Mouse (Mus musculus) cerebellum, postnatal 36 days (tissue): ENCODE measurements around the gene Hid1.
A peak's percentile ranks its signal among the peaks of the same experiment; 100 is the strongest.

Source experiments
- DNase-seq, 2 experiments: peaks; one replicate each; pipeline ENCODE4 v3.0.0; 2021 to 2022; ENCODE audit warnings: mixed read lengths in 2 of 2

The Hid1 gene

DNA sequence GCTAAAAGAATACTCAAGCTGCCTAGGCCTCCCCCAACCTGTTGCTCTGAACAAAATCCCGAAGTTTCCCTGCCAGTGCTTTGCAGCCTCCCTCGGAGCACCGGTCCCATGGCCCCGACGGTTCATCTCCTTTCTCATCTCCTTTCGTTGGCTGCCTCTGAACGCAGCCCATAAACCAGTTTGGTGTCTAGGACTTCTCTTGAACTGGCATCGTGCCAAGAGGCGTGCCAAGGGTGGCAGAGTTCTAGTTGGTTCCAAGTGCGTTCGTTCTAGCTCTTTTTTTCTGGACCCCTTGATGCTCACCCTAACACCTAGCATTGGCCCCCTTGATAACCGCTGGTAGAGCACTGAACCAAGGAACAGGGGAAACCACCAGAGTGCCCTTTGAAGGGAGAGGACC lies 32.3 kb downstream of the Hid1 start:
- DNase-seq = no peak

DNA sequence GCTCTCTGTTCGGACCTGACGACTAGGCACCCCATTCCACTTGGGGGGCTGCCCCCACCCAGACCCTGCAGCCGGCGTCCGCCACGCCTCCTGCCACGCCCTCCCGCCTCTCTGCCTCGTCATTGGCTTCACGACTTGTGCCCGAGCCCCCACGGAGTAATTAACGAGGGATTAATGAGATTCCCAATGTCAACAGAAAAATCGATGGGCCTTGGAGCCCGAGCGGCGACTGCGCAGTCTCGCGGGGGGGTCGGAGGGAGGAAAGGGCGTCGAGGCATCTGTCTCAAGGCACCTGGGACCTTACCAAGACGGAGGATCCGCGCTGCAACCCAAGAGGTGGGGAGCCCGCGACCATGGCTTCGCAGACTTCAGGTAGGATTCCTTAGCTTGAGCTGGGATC lies 33.0 kb downstream of the Hid1 start, which contains the start of gene Otop3:
Gene Otop3, plus strand, starts transcription at position 201 of the 400 bp plus-strand sequence.
- no peak for DNase-seq

DNA sequence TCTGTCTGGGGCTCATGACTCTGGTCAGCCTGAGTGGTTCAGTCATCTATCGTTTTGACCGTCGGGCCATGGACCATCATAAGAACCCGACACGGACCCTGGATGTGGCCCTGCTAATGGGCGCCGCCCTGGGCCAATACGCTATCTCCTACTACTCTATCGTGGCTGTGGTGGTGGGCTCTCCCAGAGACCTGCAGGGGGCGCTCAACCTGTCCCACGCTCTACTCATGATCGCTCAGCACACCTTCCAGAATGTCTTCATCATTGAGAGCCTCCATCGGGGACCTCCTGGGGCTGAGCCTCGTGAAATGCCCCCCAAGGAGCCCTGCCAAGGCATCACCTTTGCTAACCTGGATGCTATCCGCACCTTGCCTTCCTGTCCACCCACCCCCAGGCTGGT lies 38.2 kb downstream of the Hid1 start:
- DNase-seq = no peak

DNA sequence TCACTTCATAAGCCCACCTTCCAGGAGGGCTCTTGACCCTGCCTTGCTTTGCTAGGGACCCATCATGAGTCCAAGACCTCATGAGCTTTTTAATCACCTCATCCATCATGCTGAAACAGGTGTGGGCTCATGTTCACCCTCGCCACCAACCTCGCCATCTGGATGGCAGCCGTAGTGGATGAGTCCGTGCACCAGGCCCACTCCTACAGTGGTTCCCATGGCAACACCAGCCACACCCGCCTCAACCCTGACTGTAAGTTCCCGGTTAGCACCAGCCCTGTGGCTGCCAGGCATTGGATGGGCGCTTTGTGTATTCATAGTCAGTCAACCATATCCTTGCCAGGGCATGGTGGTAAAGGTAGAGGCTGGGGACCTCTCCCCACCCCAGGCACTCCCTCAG lies 40.8 kb downstream of the Hid1 start:
- no peak for DNase-seq

DNA sequence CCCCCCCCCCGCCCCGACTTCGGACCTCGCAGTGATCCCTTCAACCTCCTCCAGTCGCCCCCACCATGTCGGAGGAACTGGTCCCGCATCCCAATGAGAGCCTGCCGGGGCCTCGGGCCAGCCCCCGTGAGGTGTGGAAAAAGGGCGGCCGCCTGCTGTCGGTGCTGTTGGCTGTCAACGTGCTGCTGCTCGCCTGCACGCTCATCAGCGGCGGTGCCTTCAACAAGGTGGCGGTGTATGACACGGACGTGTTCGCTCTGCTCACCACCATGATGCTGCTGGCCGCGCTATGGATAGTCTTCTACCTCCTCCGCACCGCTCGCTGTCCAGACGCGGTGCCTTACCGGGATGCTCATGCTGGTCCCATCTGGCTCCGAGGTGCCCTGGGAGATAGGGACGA lies 44.2 kb downstream of the Hid1 start:
- DNase-seq = no peak

DNA sequence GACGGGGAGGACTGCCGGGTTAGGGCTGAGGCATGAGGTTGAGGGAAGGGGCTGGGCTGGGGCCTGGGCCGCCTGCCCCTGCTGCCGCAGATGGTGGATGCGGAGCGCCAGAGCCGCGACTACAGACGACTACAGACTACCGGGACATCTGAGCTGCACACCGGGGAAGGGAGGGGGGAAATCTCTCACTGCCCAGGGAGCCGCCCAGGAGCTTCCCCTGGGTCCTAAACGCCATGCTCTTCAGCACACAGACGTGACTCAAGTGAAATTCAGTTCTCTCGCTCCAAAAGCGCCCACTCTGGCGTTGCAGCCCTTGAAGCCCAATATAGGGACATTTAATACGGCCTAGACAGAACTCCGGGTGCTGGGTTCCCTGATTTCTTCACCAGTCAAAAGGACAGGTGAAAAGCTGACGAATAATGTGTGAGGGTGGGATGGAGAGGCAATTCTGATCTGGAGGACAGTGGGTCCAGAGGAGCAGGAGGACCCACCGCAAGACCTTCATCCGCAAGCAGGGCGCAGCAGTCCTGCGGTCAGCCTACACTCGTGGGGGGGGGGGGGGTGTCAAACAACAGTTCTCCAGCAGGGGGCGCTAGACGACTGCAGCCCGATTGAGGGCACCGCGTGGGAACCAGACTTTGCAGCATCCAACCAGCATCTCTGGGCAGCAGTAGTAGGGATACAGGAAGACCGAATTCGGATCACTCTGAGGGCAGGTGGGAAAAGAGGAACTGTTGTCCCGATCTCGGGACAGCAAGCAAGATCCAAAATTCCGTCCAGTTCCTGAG lies 45.5 kb downstream of the Hid1 start, which contains the start of gene Ush1g:
Gene Ush1g, minus strand, starts transcription at position 136 of the 788 bp plus-strand sequence.
- DNase-seq = peak; percentile 65 to 71

DNA sequence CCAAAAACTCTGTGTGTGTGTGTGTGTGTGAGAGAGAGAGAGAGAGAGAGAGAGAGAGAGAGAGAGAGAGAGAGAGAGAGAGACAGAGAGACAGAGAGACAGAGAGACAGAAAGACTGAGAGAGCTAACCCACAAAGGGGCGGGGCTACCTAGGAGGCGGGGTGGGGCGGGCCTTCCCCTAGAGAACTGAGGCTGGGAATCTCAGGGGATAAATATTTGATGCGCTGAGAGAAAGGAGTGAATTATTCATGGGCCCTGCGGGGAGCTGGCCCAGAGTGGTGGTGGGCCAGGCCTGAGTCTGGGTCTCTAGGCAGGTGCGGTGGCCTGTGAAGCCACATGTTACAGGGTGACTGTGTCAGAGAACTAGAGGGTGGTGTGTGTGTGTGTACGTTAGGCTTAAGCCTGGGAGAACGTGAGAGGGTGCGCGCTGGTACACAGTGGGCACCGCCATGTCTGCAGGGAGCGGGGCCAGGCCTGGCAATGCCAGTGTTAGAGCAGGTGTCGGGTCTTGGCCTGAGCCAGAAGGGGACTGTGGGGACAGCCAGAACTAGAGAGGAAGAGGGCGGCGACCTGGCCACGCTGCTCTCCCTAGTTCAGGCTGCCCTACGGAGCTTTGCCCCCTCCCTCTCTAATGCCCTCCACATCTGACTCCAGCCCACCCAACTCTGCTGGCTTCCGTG lies 47.7 kb downstream of the Hid1 start:
- peak; percentile 35 to 51 for DNase-seq

DNA sequence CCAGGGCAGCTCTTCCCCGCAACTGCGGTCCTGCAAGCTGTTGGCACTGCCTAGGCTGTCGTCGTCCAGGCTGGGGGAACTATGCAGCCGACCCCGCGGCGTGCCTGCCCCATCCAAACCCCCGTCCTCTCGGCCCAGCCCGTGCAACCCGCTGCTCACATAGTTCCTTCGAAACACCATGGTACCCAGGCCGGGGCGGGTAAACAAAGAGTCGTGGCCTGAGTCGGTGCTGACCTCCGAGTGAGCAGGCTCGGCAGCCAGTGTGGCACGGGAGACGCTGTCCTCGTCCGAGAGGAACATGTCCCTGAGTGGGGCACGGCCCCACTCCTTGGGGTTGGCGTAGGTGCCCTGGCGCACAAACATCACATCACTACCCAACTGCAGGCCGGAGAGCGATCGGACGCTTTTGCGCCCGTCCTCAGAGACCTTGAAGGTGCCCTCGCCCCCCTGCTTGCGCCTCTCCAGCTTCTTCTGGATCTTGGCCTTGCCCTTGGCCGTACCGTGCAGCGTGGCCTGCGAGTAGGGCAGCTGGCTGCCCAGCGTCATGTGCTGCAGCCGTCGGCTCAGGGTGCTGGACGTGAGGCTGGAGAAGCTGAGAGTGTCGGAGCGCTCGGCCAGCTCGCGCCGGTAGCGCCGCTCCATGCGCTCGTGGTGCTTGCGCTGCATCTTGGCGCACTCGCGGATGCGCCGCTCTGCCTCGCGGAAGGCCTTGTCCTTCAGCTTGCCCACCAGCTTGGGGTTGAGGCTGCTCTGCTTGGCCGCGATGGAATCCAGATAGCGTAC lies 49.1 kb downstream of the Hid1 start:
- no peak for DNase-seq

DNA sequence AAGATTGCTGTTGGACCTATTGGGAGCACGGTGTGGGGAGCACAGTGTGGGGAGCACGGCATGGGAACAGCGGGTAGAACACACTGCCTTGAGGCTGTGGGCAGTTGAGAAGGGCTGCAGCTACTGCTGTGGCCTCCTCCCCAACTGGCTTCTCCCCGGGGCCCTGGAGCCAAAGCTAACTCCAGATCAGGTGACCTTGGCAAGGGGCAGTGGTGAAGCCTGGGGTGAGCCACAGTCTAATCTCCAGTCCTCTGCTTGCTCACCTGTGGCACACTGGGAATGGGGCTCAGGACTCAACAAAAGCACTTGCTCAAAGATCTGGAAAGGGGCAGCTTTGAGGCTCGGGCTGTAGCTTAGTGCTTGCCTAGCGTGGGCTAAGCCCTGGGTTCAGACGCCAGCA lies 50.4 kb downstream of the Hid1 start:
- DNase-seq = no peak

DNA sequence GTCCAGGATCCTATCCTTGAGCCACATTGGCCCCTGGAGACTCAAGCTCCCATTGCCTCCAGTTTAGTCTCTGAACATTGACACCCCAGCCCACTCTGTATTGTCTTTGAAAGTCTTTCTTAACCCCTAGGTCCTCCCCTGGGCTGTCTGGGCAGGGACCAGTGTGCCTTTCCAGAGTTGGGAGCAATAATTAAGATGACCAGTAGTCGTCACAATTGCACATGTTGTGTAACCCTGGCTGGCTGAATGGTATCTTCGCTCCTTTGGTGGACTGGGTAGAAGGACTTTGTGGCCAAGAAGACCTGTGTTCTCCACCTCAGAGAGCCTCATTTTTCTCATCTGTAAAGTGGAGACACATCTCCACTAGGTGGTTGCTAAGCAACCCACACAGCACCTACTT lies 53.3 kb downstream of the Hid1 start:
- DNase-seq = no peak

DNA sequence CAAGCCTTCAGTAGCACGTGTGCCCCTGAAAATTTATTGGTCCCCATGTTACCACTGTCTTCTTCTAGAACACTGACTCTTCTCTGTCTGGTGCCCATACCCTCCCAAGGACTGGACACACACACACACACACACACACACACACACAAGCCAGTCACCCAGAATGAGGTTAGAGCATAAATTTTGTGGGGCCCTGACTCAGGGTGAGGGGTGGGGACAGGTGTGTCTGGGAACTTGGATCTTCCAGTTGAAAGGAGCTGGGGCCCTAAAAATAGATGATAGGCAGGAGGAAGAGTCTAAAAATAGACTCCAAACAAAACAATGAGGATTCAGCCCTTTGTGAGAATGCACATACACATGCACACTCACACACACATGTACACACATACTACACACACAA lies 58.8 kb downstream of the Hid1 start:
- DNase-seq = no peak

DNA sequence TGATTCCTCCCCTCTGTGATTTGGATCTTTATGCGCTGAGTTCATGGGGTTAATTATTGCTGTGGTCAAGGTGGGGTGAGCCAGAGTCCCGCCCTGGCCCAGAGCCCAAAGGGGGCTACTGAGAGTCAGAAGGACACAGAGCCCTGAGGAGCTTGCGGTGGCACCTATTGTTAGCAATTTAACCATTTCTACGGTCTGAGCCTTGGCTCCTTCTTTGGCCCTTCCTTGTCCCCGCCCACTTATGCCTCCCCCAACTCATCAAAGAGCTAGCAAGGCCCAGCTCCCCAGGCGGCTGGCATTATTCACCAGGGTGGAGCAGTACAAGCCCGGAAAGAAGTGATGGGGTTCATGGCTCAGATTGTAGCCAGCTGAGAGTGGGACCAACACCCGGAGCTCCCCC lies 60.7 kb downstream of the Hid1 start, which contains the start of gene Otop2:
Gene Otop2, plus strand, starts transcription at position 301 of the 400 bp plus-strand sequence.
- DNase-seq = no peak

DNA sequence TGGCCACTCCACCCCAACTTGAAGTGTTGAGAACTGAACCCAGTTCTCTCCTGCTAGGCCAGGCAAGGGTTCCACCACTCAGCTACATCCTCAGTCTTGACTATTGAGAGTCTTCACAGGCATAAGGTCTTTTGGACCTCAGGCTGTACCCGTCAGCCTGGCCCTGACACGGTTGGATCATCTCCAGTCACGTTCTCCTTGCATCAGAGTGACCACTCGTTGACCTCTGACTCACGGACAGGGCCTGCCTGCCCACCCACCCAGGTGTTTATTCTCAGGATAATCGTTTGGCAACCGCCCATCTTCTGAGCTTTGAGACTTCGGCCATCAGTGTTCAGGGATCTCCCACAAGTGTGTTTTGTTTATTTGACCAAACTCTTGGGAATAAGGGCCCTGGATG lies 64.4 kb downstream of the Hid1 start:
- DNase-seq = no peak

DNA sequence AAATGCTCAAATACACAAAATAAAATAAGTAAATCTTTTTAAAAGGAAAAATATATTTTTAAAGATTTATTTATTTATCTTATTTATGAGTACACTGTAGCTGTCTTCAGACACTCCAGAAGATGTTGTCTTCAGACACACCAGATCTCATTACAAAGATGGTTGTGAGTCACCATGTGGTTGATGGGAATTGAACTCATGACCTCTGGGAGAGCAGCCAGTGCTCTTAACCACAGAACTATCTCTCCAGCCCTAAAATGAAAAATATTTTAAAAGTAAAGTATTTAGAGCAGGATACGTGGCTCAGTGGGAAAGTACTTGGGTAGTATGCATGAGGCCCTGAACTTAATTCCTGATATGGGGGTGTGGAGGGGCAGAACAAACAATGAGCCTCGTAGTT lies 66.2 kb downstream of the Hid1 start:
- no peak for DNase-seq

DNA sequence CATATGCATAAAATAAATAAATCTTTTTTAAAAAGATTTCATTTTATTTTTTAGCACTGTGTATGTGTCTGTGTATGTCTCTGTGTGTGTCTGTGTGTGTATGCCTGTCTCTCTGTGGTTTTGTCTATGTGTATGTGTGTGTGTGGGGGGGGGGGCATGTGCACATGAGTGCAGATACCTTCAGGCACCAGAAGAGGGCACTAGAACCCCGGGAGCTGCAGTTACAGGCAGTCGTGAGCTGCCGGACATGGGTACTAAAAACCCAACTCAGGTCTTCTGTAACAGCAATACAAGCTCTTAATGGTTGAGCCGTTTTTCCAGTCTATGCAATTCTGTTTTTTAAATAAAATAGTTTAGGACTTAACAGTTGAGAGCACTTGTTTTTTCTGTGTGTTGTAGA lies 66.8 kb downstream of the Hid1 start:
- no peak for DNase-seq

DNA sequence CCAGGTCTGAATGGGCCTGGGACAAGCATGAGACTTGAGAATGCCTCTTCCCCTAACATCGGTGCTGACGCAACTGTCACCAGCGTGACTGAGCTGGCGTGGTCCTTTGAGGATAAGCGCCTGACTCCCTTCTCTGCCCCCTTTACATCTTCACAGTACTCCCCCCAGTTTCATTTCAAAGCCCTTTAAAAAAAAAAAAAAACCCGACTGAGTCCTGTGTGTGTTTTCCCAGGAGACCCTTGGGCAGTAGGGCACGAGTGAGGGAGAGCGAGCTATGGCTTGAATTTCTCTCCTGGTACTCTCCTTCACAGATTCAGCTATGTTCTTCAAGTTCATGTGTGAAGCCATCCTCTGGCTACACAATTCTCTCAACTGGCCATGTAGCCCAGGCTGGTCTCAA lies 69.4 kb downstream of the Hid1 start:
- DNase-seq = no peak
